Mouse (Mus musculus): ENCODE results near the gene 4930402K13Rik.
"Not testable (repeated sequence)": the region's sequence is repeated elsewhere in the genome, so short reads cannot be mapped to it uniquely, and the experiment has no call there.

4930402K13Rik gene

DNA sequence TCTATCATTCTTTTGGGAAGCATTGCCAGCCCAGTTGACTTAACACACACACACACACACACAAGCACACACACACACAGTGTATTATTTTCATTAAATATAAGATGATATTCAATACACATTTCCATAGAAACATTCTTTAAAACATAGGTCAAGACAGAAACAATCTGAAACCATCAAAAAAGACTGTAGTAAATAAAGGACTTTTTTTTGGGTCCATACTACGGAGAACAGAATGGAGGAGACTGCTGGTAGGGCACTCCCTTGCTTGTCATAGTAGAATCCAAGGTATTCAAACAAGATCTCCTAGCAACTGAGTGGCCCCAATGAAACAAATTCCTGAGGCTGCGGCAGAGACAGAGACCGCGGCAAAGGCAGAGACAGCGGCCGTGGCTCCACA, at the start of gene 4930402K13Rik:
4930402K13Rik (plus strand) TSS at position 301 of the 400 bp plus-strand sequence.
- in situ Hi-C loops (cut with MboI, MseI), result no loop called here

DNA sequence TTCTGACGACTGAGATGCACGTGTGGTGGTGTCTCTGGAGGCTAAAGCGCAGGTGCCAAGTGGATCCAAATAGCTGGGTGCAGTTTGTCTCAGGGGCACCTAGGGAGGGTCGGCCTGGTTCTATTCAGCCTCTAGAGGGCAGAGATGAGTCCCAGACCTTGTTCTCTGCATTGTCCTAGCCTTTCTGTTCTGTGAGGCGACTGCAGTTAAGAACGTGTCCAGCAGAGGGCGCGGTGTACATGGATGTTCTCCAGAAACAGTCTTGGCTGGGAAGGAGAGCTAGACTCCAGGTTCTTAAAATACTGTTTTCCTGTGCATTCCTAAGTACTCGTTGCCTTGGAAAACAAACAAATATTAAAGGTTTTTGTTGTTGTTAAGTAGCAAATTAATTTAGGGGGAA, 43.4 kb upstream of the 4930402K13Rik start:
- in situ Hi-C loops (cut with MboI, MseI), result loop anchor here (10.0 kb wide), 1 partner anchor 164 kb away; no protein-coding TSS in a partner anchor

DNA sequence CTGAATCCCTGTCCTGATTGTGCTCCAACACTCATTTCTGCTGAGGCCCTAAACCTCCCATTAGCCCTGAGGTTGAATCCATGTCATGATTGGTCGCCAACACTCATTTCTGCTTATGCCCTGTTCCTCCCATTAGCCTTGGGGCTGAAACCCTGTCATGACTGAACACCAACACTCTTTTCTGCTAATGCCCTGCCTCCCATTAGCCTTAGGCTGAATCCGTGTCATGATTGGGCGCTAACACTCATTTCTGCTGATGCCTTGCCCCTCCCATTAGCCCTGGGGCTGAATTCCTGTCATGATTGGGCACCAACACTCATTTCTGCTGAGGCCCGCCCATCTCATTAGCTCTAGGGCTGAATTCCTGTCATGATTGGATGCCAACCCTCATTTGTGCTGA, 42.3 kb upstream of the 4930402K13Rik start:
- in situ Hi-C loops (cut with MboI, MseI), result loop anchor here (10.0 kb wide), 1 partner anchor 163 kb away; no protein-coding TSS in a partner anchor

DNA sequence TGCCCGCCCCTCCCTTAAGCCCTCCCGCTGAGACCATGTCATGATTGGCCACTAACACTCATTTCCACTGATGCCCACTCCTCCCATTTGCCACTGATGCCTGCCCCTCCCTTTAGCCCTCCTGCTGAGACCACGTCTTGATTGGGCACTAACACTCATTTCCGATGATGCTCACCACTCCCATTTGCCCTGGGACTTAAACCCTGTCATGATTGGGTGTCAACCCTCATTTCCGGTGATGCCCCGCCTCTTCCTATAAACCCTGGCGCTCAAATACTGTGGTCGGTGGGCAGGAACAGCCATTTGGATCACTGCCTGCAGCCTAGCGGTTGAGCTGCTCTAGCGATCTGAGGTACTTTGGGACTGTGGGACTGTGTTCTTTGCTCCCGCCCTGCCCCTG, 41.6 kb upstream of the 4930402K13Rik start, which contains the start of gene Fthl17f:
Fthl17f (plus strand) TSS at position 301 of the 400 bp plus-strand sequence.
- in situ Hi-C loops (cut with MboI, MseI), result loop anchor here (10.0 kb wide), 1 partner anchor 162 kb away; no protein-coding TSS in a partner anchor

DNA sequence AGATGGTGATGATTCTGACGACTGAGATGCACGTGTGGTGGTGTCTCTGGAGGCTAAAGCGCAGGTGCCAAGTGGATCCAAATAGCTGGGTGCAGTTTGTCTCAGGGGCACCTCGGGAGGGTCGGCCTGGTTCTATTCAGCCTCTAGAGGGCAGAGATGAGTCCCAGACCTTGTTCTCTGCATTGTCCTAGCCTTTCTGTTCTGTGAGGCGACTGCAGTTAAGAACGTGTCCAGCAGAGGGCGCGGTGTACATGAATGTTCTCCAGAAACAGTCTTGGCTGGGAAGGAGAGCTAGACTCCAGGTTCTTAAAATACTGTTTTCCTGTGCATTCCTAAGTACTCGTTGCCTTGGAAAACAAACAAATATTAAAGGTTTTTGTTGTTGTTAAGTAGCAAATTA, 26.7 kb upstream of the 4930402K13Rik start:
- in situ Hi-C loops (cut with MboI, MseI), result not testable (repeated sequence)

DNA sequence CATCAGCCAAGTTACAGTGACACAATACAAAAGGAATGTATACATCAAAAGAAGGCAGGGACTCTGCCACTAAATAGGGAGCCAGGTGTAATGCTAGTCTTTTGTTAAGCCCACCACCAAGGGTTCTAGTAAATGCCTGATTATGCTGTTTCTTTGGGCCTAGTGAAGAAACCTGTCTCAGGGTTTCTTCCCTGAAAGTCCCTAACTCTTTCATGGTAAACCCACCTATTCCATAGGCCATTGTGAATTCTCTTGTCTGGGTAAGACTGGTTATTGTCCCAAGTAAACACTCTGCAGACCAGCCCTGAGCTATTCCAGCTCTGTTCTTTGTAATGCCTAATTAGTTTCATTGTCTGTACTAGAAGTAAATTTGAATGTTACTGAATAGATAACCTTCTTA, 9.3 kb upstream of the 4930402K13Rik start:
- in situ Hi-C loops (cut with MboI, MseI), result not testable (repeated sequence)

DNA sequence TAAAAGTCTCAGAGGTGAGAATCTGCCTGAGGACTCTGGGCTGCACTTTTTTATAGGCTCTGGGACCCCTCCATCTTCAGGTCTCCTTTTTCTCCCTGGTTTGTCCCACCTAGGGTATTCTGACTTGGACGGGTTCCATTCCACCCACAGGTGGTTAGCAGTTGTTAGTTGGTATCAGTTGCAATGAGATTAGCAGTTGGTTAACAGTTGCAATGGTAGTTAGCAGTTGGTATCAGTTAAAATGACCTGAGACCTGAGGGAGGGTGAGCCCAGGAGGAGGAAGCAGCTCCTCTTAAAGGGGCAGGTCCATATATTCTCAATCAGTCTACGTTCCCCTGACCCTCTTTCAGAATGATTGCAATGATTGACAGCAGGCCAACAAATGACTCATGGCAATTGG, 6.0 kb downstream of the 4930402K13Rik start:
- in situ Hi-C loops (cut with MboI, MseI), result no loop called here

DNA sequence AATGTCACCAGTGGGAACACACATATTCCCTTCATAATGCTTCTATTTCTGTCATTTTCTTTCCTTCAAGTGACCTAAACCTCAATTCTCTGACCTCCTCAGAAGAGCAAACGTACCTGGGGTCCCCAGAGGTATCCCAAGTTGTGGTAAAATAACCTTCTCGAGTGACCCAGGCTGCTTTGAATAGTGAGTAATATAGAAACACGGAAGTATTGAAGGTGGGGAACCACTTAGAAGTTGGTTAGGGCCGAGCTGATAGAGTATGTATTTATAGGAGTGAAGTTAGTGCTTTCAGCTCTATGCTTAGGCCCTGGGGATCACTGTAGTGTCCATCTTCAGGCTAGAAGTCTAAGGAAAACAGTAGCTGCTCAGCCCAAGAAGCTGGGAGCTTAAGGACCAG, 20.6 kb downstream of the 4930402K13Rik start:
- in situ Hi-C loops (cut with MboI, MseI), result no loop called here

DNA sequence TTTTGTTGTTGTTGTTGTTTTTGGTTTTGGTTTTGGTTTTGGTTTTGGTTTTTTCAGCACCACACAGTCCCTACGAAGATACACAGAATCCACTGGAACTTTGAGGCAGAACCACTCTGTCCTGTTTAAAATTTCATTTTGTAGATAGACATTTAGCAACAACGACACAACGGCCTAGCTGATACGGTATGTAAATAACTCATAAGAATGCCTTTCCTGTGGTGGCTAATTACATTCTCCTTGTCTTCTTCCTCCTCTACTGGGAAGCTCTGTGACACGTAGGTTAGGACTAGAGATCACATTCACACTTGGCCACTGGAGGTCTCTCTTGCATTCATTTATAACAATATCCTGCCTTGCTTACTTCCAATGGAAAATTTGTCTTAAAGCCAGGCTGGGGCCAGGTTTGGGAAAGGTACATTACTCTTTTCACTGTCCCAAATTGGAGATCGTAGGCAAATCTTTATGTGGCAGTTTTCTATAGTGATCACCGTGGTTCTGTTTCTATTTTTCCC, 24.0 kb downstream of the 4930402K13Rik start:
- in situ Hi-C loops (cut with MboI, MseI), result no loop called here

DNA sequence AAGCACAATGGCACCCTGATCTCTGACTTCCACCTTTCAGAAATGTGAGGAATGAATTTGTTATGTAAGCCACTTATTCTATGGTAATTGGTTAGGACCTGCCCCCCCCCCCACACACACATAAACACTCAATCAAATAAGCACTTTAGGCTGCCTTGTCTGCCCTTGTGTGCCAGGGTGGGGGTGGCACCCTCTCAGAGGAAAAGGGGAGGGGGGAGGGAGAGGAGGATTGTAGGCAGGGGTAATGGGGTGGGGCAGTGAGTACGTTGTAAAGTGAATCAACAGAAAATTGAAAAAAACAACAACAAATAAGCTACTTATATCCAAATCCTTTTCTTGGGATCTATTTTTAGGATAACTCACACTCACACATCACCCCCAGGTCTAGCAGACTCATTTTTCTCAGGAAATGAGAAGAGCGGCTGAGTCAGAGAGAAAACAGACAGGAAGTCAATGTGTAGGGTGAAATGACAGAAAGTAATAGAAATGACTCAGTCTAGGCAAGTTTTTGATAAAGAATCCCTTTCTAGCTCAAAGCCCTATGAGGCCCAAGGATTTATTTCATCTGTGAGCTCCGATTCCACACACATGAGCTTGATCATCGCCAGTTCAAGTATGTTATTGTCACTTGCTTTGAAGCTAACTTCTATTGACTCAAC, 35.1 kb downstream of the 4930402K13Rik start:
- in situ Hi-C loops (cut with MboI, MseI), result no loop called here

DNA sequence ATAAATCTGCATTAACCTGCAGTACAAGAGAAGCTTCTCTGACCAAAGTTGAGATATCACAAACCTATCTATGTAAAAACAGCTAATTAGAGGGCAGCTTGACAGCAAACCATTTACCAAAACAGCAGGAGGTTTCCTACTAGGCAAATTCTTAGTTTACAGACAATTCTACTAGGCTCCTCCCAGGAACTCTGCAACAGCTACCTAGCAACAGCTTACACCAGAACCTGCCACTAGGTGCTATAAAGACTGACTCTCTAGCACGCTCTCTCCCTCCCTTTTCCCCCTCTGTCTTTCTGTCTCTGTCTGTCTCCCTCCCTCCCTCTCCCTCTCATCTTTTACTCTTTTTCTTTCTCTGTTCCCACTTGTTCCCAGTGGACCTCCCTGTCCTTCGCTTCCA, 38.3 kb downstream of the 4930402K13Rik start:
- in situ Hi-C loops (cut with MboI, MseI), result no loop called here
